Mouse (Mus musculus) MEL (cell line): ENCODE results near the gene Nudt10. TPM values are rescaled to one million over a fixed set of nuclear protein-coding genes. Genes with fewer than 3 reads are reported as not detected.
"Not testable (repeated sequence)": the region's sequence is repeated elsewhere in the genome, so short reads cannot be mapped to it uniquely, and the experiment has no call there.

Experiments
- DNase-seq: peaks from one replicate; pipeline ENCODE4 v3.0.0; 2011; ENCODE audit warnings: low read depth, low spot score
- H3K27ac ChIP-seq: 2 replicates; pipeline ENCODE4 v1.5.1; 2012; ENCODE audit warnings: low read depth, mild to moderate bottlenecking, control low read depth, low read length, moderate library complexity; ENCODE audit not compliant: control insufficient read depth
- H3K27me3 ChIP-seq, 2 experiments: fragments of 150-350 bp in 1 of 2; sonication (generic) in 1 of 2; 2 replicates each; pipeline ENCODE4 v1.6.1; 2012; ENCODE audit warnings: low read length in 2 of 2, mild to moderate bottlenecking in 2 of 2, improper control_type of control experiment in 1 of 2, moderate library complexity in 1 of 2; ENCODE audit not compliant: insufficient read depth in 2 of 2, control insufficient read depth in 1 of 2
- H3K36me3 ChIP-seq, 2 experiments: 2 replicates each; pipeline ENCODE4 v1.6.1; 2012 to 2014; ENCODE audit warnings: low read length in 2 of 2, improper control_type of control experiment in 1 of 2, inconsistent platforms in 1 of 2, mild to moderate bottlenecking in 1 of 2; ENCODE audit not compliant: insufficient read depth in 2 of 2, control insufficient read depth in 1 of 2
- H3K4me1 ChIP-seq, 2 experiments: fragments of 150-350 bp in 1 of 2; sonication (generic) in 1 of 2; 2 replicates each; pipeline ENCODE4 v1.6.1; 2012; ENCODE audit warnings: low read length in 2 of 2, improper control_type of control experiment in 1 of 2, mild to moderate bottlenecking in 1 of 2; ENCODE audit not compliant: insufficient read depth in 2 of 2, control insufficient read depth in 1 of 2
- H3K4me3 ChIP-seq, 2 experiments: fragments of 150-350 bp in 1 of 2; sonication (generic) in 1 of 2; 2 replicates each; pipeline ENCODE4 v1.5.1; 2012; ENCODE audit warnings: low read depth in 2 of 2, low read length in 2 of 2, mild to moderate bottlenecking in 2 of 2, moderate library complexity in 2 of 2, control low read depth in 1 of 2, improper control_type of control experiment in 1 of 2; ENCODE audit not compliant: control insufficient read depth in 1 of 2, insufficient read depth in 1 of 2
- H3K79me2 ChIP-seq: 2 replicates; pipeline ENCODE4 v1.6.1; 2012; ENCODE audit warnings: mild to moderate bottlenecking, low read length, moderate library complexity; ENCODE audit not compliant: control insufficient read depth, poor library complexity, insufficient read depth
- H3K9ac ChIP-seq: 2 replicates; pipeline ENCODE4 v1.6.1; 2012; ENCODE audit warnings: low read depth, mild to moderate bottlenecking, control low read depth, low read length, moderate library complexity; ENCODE audit not compliant: control insufficient read depth, poor library complexity, severe bottlenecking
- H3K9me3 ChIP-seq: fragments of 150-350 bp; sonication (generic); replicated peaks from 2 replicates; pipeline ENCODE4 v1.6.1; 2012; ENCODE audit warnings: mild to moderate bottlenecking, low read length, improper control_type of control experiment, moderate library complexity; ENCODE audit not compliant: insufficient read depth
- ZMIZ1 ChIP-seq: IDR thresholded peaks from 2 replicates; pipeline ENCODE4 v1.6.1; 2012; ENCODE audit warnings: low read depth, mild to moderate bottlenecking, inconsistent platforms, low read length, improper control_type of control experiment, moderate library complexity
- polyA plus RNA-seq, 2 experiments: library from polyadenylated mRNA; stranded (reverse) in 1 of 2; unstranded in 1 of 2; fragments of >175 nt in 1 of 2; fragments of >200 nt in 1 of 2; gene quantifications; 2 replicates each; pipeline versions ENCODE4 v1.2.1 to v1.2.4; 2012; ENCODE audit warnings: low replicate concordance in 2 of 2, low read depth in 1 of 2; ENCODE audit not compliant: insufficient read length in 2 of 2, insufficient read depth in 1 of 2, missing spikeins in 1 of 2
- total RNA-seq: library from RNA; depleted of rRNA; stranded (reverse); fragments of 300-350 nt; gene quantifications from 2 replicates; pipeline ENCODE4 v1.2.3, GENCODE M21; 2012; rRNA removed

The Nudt10 gene
- total RNA-seq = not detected in 2 replicates
- polyA plus RNA-seq = not detected

GRCm38 (mm10) chrX:6172823-6173640, at the start of gene Nudt10:
Nudt10 (minus strand) TSS chrX:6173015.
- H3K4me3 ChIP-seq, DNase-seq, H3K27ac ChIP-seq, H3K36me3 ChIP-seq, H3K9ac ChIP-seq, H3K27me3 ChIP-seq, H3K79me2 ChIP-seq, H3K9me3 ChIP-seq, H3K4me1 ChIP-seq: not testable (repeated sequence)

DNA sequence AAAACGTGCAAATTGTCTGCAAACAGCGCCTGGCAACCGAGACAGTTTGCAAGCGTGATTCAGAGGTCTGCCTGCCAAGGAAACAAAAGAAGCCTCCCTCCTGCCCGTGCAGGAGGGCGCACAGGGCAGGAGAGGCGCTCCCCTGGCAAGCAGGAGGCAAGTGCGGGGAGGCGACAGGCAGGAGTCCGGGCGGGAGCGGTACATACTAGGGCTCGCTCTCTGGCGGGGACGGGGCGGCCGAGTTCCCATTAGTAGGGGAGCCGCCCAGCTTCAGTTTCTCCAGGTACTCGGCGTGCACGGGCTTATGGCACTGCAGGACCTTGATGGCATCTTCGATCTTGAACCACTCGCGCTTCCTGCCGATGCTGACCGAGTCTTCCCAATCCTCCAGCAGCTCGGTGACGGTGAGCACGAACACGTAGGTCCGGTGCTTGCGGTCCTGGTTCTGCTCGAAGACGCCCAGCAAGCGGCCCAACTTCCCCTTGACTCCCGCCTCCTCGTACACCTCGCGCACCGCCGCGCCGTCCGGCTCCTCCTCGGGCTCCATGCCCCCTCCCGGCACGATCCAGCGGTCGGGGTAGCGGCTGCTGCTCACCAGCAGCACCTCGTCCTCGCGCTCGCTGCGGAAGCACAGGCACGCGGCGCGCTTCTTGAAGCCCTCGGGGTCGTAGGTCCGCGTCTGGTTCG, 536 bp downstream of the Nudt10 start:
- H3K36me3 ChIP-seq, H3K9me3 ChIP-seq, H3K4me1 ChIP-seq, H3K27ac ChIP-seq, DNase-seq, H3K79me2 ChIP-seq, H3K9ac ChIP-seq, H3K27me3 ChIP-seq, H3K4me3 ChIP-seq: not testable (repeated sequence)

DNA sequence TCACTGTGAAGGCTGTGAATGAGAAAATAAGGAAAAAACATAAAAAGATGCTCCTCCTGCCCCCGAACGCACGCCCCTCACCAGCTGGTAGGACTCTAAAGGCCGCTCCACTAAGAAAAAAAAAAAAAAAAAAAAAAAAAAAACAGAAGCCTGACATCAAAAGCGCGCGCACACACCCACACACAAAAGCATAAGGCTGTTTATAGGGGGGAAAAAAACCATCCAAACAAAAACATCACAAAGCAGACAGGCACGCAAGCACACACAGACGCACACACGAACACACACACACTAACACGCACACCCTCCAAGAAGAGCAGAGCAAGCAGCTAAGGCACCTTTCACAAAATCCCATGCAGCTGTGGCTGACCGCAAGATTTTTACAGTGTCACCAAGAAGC, 1.1 kb downstream of the Nudt10 start:
- no peak for TF ChIP-seq ZMIZ1
- Histone ChIP-seq H3K4me3 (no peak overlapping the region), H3K27ac (no peak overlapping the region), H3K9me3 (no peaks in the 10 kb centered on the region), H3K9ac (no peak overlapping the region), H3K36me3 (no peaks in the 10 kb centered on the region), H3K4me1 (no peaks in the 10 kb centered on the region), H3K79me2 (no peaks in the 10 kb centered on the region), H3K27me3 (no peaks in the 10 kb centered on the region)
- DNase-seq = no peak

Other genes with a start within 250 kb of the Nudt10 start
- not detected in 2 replicates for gene Nudt11, start 125.6 kb downstream of the Nudt10 start, total RNA-seq
- not detected for gene Nudt11, start 125.6 kb downstream of the Nudt10 start, polyA plus RNA-seq
- not detected in 2 replicates for gene AU022751, start 89.6 kb downstream of the Nudt10 start, total RNA-seq
- gene AU022751, start 89.6 kb downstream of the Nudt10 start, polyA plus RNA-seq = not detected
- gene Bmp15, start 147.7 kb upstream of the Nudt10 start, total RNA-seq = not detected in 2 replicates
- gene Bmp15, start 147.7 kb upstream of the Nudt10 start, polyA plus RNA-seq = not detected
- gene Shroom4, start 226.8 kb upstream of the Nudt10 start, total RNA-seq = not detected in 2 replicates
- gene Shroom4, start 226.8 kb upstream of the Nudt10 start, polyA plus RNA-seq = not detected